Mouse (Mus musculus): ENCODE measurements at regions not wholly inside any gene's neighbourhood (a gene's known extent, or its start where the extent isn't known, plus 50 kb on each side); places are given as distances from the start of the nearest gene placed in this dataset.

- DNase-seq (ENCODE audit: low spot score in 2 of 2): no peak
Measured at GRCm38 (mm10) chr9:118204456-118204855, 54.5 kb upstream of the Cmc1 start.

DNA sequence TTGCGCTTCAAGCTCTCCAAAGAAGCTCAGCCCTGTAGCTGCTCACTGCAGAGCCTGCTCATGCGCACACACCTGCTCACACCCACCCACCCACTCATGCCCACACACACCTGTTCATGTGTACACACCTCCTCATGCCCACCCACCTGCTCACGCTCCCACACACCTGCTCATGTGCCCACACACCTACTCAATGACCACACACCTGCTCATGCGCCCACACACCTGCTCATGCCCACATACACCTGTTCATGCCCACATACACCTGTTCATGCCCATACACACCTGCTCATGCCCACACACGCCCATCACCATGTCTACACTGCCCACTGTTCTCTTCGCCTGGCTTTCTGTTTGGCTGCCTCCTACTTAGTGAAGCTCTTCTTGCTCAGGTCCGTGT lies 56.5 kb upstream of the Cmc1 start:
- no peak for DNase-seq (ENCODE audit: low spot score in 2 of 2)

- no peak for DNase-seq (ENCODE audit: low spot score in 2 of 2)
Measured at GRCm38 (mm10) chr9:118219696-118220095, 69.7 kb upstream of the Cmc1 start.

DNA sequence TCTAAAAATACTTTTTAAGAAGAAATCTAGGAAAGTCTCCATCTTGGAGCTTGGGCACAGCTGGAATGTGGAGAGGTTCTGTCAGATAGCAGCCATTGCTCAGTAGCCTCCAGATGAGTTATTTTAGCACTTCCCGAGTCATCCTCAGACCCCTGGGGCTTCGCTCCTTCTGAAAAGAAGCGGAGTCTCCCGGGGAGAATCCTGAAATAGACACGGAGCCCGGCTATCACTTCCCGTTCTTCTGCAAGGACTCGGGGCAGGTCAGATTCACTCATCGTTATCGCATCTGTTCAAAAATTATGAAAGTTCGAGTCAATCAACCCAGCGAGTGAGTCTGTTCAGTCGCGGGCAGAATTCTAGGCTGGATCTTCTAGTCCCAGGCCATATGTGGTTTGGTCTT lies 71.2 kb upstream of the Cmc1 start:
- DNase-seq (ENCODE audit: low spot score in 2 of 2): no peak

DNA sequence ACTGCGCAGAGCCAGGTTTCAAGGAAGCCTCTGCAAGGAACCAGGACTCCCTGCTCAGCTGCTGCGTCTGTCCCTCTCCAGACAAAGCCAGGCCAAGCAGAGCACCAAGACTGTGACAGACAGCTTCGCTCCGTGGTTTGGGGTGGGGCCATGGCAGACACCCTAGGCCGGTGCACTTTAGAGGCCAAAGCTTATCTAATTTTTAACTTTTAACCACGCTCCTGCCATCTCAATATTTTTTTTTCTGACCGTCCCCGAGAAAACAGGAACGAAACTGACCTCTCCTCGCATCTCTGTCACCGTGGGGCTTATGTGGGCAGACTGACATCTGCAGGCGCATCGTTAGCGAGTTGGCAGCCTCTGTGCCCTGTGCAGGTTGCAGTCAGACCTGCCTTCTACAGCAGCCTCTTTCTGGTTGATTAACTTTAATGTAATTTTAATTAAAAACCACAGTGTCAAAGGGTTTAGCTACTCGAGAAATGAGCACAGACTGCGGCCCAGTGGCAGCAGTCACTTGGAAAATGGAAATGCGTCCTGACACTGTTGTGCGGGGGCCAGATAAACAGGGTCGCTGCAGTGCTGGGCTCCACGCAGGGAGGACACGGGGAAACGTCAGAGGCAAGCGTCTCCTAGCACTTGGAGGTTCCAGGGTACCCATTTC lies 77.6 kb upstream of the Cmc1 start:
- no peak for DNase-seq (ENCODE audit: low spot score in 2 of 2)

GRCm38 (mm10) chr9:118228691-118229427 lies 78.9 kb upstream of the Cmc1 start:
- DNase-seq (ENCODE audit: low spot score in 2 of 2): no peak

- DNase-seq (ENCODE audit: low spot score in 2 of 2): no peak
Measured at GRCm38 (mm10) chr9:118240711-118241110, 90.7 kb upstream of the Cmc1 start.

- no peak for DNase-seq (ENCODE audit: low spot score in 2 of 2)
Measured at GRCm38 (mm10) chr9:118246820-118247628, 97.0 kb upstream of the Cmc1 start.

DNA sequence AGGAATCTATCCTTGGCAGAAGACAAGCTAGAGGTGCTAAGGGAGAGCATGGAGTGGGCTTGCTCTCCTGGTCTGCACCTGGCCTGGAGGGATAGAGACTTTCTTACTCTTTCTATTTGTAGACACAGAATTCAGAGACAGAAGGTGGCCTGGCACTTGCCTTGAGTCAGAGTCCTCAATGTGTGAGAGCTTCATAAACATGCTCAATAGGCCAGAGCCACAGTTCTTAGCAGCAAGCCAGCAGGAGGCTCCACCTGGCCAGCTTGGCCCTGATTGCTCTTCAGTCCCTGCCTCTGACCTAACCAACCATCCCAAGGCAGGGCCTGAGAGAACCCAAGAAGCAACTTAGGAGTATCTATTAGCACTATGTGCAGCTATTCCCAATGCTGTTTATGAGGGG lies 103.9 kb upstream of the Cmc1 start:
- DNase-seq (ENCODE audit: low spot score in 2 of 2): no peak

DNA sequence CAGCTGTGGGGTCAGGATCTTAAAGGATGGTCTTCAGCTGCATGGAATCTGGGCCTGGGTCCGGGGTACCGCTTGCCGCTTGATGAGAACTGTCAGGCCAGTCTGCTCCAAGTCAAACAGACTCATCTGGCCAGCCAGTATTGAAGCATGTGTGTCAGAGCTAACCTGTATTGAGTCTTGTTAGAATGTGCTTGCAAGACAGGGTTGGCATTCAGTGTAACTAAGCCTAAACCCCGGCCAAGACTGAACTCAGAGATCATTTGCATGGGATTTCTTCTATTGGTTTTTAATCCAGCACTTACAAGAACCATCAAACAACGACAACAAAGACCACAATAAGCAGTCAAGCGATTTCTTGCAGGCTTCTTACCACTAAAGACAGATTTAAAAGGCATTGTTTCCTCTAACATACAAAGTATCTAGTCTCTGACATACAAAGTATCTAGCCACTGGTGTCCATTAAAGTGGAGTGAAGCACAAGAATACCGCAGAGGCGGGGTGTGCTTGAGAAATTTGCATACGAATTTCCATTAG lies 105.3 kb upstream of the Cmc1 start:
- DNase-seq (ENCODE audit: low spot score in 2 of 2): no peak

- DNase-seq (ENCODE audit: low spot score in 2 of 2): no peak
Measured at GRCm38 (mm10) chr9:118255751-118256266, 105.8 kb upstream of the Cmc1 start.

DNA sequence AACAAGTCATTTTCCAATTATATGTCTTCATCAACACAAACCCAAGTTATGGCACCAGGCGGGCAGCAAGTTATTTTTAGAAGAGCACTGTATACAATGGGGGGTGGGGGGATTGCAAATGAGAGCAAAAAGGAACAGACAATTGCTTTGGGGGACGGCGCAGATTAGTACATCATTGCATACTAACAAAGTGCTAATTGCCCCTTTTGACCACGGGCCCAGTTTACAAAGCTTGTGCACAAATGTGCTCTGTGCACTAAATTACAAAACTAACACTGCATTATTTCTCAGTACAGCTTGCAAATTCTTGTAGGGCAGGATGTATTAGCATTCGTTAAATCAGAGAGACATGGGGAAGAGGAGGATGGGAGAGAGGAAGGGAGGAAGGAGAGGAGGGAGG lies 116.3 kb upstream of the Cmc1 start:
- no peak for DNase-seq (ENCODE audit: low spot score in 2 of 2)

- DNase-seq (ENCODE audit: low spot score in 2 of 2): no peak
Measured at GRCm38 (mm10) chr9:118271681-118272080, 121.7 kb upstream of the Cmc1 start.

DNA sequence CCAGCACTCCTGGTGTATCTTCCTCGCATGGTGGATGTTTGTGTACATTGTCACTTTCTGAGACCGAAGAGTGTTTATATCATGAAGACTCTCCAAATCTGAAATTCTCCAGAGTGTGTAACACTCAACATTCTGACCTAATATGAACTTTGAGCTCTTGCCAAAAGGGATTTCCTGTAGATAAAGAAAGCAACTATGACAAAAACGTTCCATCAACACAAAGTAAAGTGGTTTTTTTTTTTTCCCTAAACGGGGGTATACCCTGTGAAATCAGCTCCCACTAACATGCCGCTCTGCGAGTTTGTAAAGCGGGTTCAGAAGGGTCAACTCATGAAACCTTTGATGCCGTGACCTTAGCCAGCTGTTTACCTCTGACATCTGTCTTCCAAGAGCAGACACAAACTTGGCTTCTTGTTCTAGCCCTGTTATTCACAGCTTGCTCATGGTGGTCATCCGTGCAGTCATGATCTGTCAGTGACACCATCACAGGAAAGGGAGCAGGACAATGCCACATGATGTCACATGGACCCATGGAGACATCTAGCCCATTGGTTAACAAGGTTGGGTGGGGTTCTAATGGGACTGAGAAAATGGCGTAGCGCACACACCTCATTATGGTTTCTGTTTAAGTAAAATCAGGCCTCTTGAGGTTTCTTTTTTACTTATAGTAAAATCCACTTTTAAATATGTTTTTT lies 122.9 kb upstream of the Cmc1 start:
- DNase-seq (ENCODE audit: low spot score in 2 of 2): no peak

DNA sequence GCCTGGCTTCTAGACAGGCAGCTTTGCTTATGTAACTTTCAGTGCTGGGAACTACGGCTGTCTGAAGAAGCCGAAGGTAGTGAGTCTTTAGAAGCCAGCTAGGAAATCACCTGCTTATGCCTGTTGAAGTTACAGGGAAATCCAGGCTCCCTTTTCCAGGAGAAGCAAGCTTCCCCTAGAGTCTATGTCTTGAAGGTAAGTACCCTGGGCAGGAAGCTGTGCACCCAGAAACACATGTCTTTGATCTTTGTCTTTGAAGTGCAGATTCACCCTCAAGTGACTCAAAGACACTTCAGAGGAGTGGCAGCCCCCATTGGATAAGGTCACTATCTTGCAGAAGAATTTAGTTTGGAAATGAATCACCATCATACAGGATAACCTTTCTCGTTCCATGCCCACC lies 135.5 kb upstream of the Cmc1 start:
- no peak for DNase-seq (ENCODE audit: low spot score in 2 of 2)

- DNase-seq (ENCODE audit: low spot score in 2 of 2): no peak
Measured at GRCm38 (mm10) chr9:118287606-118288005, 137.6 kb upstream of the Cmc1 start.

DNA sequence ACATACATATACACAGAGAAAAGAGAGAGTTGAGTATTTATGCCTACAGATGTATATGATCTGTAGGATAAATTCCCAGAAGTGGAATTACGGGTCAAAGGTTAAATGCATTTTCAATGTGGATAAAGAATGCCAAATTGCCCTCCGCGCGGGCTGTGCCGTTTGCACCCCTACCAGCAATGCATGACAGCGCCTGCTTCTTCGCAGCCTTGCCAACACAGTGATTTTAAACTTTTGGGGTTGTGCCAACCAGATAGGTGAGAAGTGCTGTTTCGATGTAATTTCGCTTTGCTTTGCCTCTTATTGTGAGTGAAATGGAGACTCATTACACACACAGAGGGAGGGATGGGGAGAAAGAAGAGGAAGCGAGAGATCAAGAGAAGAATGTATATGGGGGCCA lies 142.9 kb upstream of the Cmc1 start:
- no peak for DNase-seq (ENCODE audit: low spot score in 2 of 2)

DNA sequence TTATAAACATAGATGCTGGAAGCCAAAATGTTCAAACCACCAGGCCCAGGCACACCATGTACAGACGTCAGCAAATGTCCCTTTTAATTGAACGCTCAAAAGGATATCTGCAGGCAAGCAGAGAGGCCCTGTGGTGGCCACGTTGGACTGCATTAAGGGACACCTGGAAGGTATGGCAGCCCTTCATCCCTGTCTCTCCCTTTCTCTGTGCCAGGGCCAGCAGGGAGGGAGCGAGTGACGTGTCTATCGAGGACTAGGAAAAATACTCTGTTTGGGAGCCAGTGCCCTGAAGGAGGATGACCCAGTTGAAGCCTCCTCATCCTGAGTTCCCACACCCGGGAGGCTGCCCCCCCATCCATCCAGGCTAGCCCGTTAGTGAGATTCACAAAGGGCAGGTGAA lies 144.0 kb upstream of the Cmc1 start:
- no peak for DNase-seq (ENCODE audit: low spot score in 2 of 2)

DNA sequence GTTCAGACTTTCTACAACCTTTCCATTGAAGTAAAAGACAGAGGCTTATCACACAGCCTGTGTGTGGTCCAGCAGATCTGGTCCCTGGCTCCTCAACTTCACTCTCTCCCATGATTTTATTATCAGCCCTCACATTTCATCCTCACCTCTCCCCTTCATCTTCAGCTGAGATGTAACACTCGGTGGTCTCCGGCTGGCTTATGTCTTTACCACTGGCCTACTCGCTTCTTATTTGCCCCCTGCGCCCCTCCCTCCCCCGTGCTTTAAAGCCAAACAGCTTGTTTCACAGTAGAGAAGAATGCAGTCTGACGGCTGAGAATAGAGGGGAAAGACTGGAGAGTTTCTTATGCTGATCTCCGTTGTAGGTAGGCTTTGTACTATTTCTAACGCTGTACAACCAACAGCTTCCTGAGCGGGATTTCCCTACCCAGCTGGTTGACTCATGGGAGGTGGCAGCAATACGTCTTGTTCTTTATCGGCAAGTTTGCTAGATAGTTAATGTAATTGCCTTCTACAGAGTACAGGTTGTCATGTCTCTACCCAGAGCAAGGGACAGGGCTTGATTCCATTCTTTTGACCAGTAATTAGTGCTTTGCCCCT lies 152.9 kb upstream of the Cmc1 start:
- no peak for DNase-seq (ENCODE audit: low spot score in 2 of 2)

- no peak for DNase-seq (ENCODE audit: low spot score in 2 of 2)
Measured at GRCm38 (mm10) chr9:118318357-118319140, 159.5 kb upstream of the Eomes start.

Measured in left cerebral cortex, adult 8-10 months (tissue).